Mouse (Mus musculus) embryo, embryonic 9.5 days (tissue): ENCODE data around the gene Il1f6.
"Not testable (repeated sequence)": the region's sequence is repeated elsewhere in the genome, so short reads cannot be mapped to it uniquely, and the experiment has no call there.

ENCODE experiments used
- DNase-seq: peaks from one replicate; pipeline ENCODE4 v3.0.0-alpha.2; 2017; ENCODE audit errors: extremely low spot score

The Il1f6 gene

GRCm38 (mm10) chr2:24215118-24215517 is at the start of gene Il1f6:
TSS of gene Il1f6 (plus strand) at chr2:24215418.
- DNase-seq: no peak

GRCm38 (mm10) chr2:24181683-24182331 is 33.4 kb upstream of the Il1f6 start:
- DNase-seq: peak; percentile 57

- DNase-seq: not testable (repeated sequence)
These were observed 32.6 kb upstream of the Il1f6 start for GRCm38 (mm10) chr2:24182423-24183147.

GRCm38 (mm10) chr2:24184092-24184491 is 31.1 kb upstream of the Il1f6 start:
- not testable (repeated sequence) for DNase-seq

- DNase-seq: no peak
These were observed 29.0 kb upstream of the Il1f6 start, which contains the start of gene Il1f9 for GRCm38 (mm10) chr2:24186176-24186575. TSS of gene Il1f9 (plus strand) at chr2:24186476.

GRCm38 (mm10) chr2:24187585-24187984 is 27.6 kb upstream of the Il1f6 start:
- no peak for DNase-seq

GRCm38 (mm10) chr2:24188189-24188588 is 27.0 kb upstream of the Il1f6 start:
- no peak for DNase-seq

GRCm38 (mm10) chr2:24227191-24227590 is 12.0 kb downstream of the Il1f6 start:
- DNase-seq: no peak

GRCm38 (mm10) chr2:24267503-24267902 is 52.3 kb downstream of the Il1f6 start:
- DNase-seq: no peak

- no peak for DNase-seq
These were observed 58.4 kb downstream of the Il1f6 start for GRCm38 (mm10) chr2:24273619-24274018.

GRCm38 (mm10) chr2:24275146-24275545 is 59.9 kb downstream of the Il1f6 start:
- no peak for DNase-seq
